Mouse (Mus musculus) hindbrain, embryonic 14.5 days (tissue): ENCODE results near the gene Kcnq1. TPM values are rescaled to one million over a fixed set of nuclear protein-coding genes. Genes with fewer than 3 reads are reported as not detected.

Experiments used
- ATAC-seq: fragments of 200-750 bp; cut with Nextera tagmentation; 2 replicates; pipeline ENCODE4 v1.8.0; 2017; ENCODE audit warnings: moderate number of reproducible peaks, mild to moderate bottlenecking, moderate TSS enrichment, moderate library complexity; ENCODE audit not compliant: low FRiP score
- DNase-seq: peaks from one replicate; pipeline ENCODE4 v3.0.0-alpha.2; 2015; ENCODE audit warnings: low spot score
- H3K27ac ChIP-seq: fragments of 300-500 bp; sonication (generic); 2 replicates; pipeline ENCODE4 v1.5.1; 2014; ENCODE audit warnings: mild to moderate bottlenecking, moderate library complexity
- H3K27me3 ChIP-seq: fragments of 300-500 bp; sonication (generic); 2 replicates; pipeline ENCODE4 v1.6.1; 2014; ENCODE audit warnings: mild to moderate bottlenecking, low read length, mixed read lengths; ENCODE audit not compliant: control insufficient read depth, insufficient read depth
- H3K36me3 ChIP-seq: fragments of 300-500 bp; sonication (generic); replicated peaks from 2 replicates; pipeline ENCODE4 v1.6.1; 2014; ENCODE audit not compliant: control insufficient read depth, insufficient read depth
- H3K4me1 ChIP-seq: fragments of 300-500 bp; sonication (generic); replicated peaks from 2 replicates; pipeline ENCODE4 v1.6.1; 2014; ENCODE audit warnings: antibody characterized with exemption, low read length, mixed read lengths; ENCODE audit not compliant: control insufficient read depth, insufficient read depth
- H3K4me2 ChIP-seq: fragments of 300-500 bp; sonication (generic); replicated peaks from 2 replicates; pipeline ENCODE4 v1.6.1; 2014; ENCODE audit warnings: mild to moderate bottlenecking, moderate library complexity
- H3K4me3 ChIP-seq: fragments of 300-500 bp; sonication (generic); replicated peaks from 2 replicates; pipeline ENCODE4 v1.5.1; 2014; ENCODE audit warnings: mild to moderate bottlenecking, low read length
- H3K9ac ChIP-seq: fragments of 300-500 bp; sonication (generic); 2 replicates; pipeline ENCODE4 v1.6.1; 2014
- H3K9me3 ChIP-seq: fragments of 300-500 bp; sonication (generic); 2 replicates; pipeline ENCODE4 v1.6.1; 2016; ENCODE audit warnings: low read length; ENCODE audit not compliant: control insufficient read depth
- WGBS: fragments of 180-500 bp; shearing (Covaris S2); extraction: QIAGEN DNeasy Blood & Tissue Kit; methylation state at CpG from one replicate; pipeline ENCODE4 v1.1.7; 2014; 5-methylcytosine and 5-hydroxymethylcytosine counted together
- polyA plus RNA-seq: library from polyadenylated mRNA; unstranded; fragments of >200 nt; fragmentation: Nextera tagmentation; extraction: Ambion mirVana; gene quantifications from 2 replicates; pipeline ENCODE4 v1.2.1, GENCODE M21; 2014

Gene Kcnq1
- polyA plus RNA-seq, 1 experiment from 2014 or later, result 0.94 TPM

- H3K9ac ChIP-seq, result peak overlapping the region; percentile 54
- DNase-seq, result no peak
- peak overlapping the region; percentile 95 for H3K27ac ChIP-seq
- peaks cover 22% of the 10 kb centered on the region for H3K4me1 ChIP-seq
- peak overlapping the region; percentile 29 for H3K4me3 ChIP-seq
- H3K36me3 ChIP-seq, result peaks cover 55% of the 10 kb centered on the region
- H3K4me2 ChIP-seq, result peak overlapping the region; percentile 59
- no peaks in the 10 kb centered on the region for H3K27me3 ChIP-seq
- ATAC-seq, result no peak
- no peaks in the 10 kb centered on the region for H3K9me3 ChIP-seq
- 75% methylated on average over 3 of the region's 3 CpGs for WGBS
Observed at GRCm38 (mm10) chr7:143067897-143068296, 38.3 kb upstream of the Kcnq1 start.

GRCm38 (mm10) chr7:143068316-143068881, 37.8 kb upstream of the Kcnq1 start:
- peak; percentile 42 for DNase-seq
- Histone ChIP-seq H3K27ac (peak overlapping the region; percentile 95), H3K4me1 (peaks cover 22% of the 10 kb centered on the region), H3K9ac (peak overlapping the region; percentile 54), H3K4me3 (peak overlapping the region; percentile 29), H3K27me3 (no peaks in the 10 kb centered on the region), H3K4me2 (peak overlapping the region; percentile 59), H3K9me3 (no peaks in the 10 kb centered on the region), H3K36me3 (peaks cover 50% of the 10 kb centered on the region)
- ATAC-seq, result peak; percentile 1
- 40% methylated on average over 13 of the region's 13 CpGs for WGBS

GRCm38 (mm10) chr7:143068882-143069591, 37.1 kb upstream of the Kcnq1 start, which contains the start of gene Tssc4:
Gene Tssc4, plus strand, starts transcription at chr7:143069249.
- H3K4me3 ChIP-seq, result peak within 1 kb of the TSS; percentile 78
- peaks cover 22% of the 10 kb centered on the region for H3K4me1 ChIP-seq
- peak within 1 kb of the TSS; percentile 99 for H3K4me2 ChIP-seq
- no peaks in the 10 kb centered on the region for H3K9me3 ChIP-seq
- H3K36me3 ChIP-seq, result peaks cover 44% of the 10 kb centered on the region
- under 1% methylated on average over 51 of the region's 51 CpGs for WGBS
- H3K27me3 ChIP-seq, result no peaks in the 10 kb centered on the region
- peak within 1 kb of the TSS; percentile 95 for H3K27ac ChIP-seq
- peak; percentile 100 for DNase-seq
- ATAC-seq, result peak; percentile 97
- peak within 1 kb of the TSS; percentile 93 for H3K9ac ChIP-seq

- Histone ChIP-seq H3K4me1 (peaks cover 22% of the 10 kb centered on the region), H3K4me3 (peak overlapping the region; percentile 78), H3K9ac (peak overlapping the region; percentile 93), H3K4me2 (peak overlapping the region; percentile 99), H3K9me3 (no peaks in the 10 kb centered on the region), H3K27ac (peak overlapping the region; percentile 84), H3K27me3 (no peaks in the 10 kb centered on the region), H3K36me3 (peaks cover 36% of the 10 kb centered on the region)
- ATAC-seq, result no peak; the same call in 1 of the 2 replicates
- DNase-seq, result no peak
- WGBS, result 16% methylated on average over 30 of the region's 30 CpGs
Observed at GRCm38 (mm10) chr7:143069751-143070400, 36.3 kb upstream of the Kcnq1 start.

GRCm38 (mm10) chr7:143070506-143071070, 35.6 kb upstream of the Kcnq1 start:
- Histone ChIP-seq H3K36me3 (peaks cover 28% of the 10 kb centered on the region), H3K27ac (no peak overlapping the region), H3K27me3 (no peaks in the 10 kb centered on the region), H3K4me3 (peak overlapping the region; percentile 78), H3K9ac (peak overlapping the region; percentile 93), H3K4me1 (peaks cover 22% of the 10 kb centered on the region), H3K4me2 (peak overlapping the region; percentile 99), H3K9me3 (no peaks in the 10 kb centered on the region)
- DNase-seq, result no peak
- no peak for ATAC-seq
- WGBS, result 92% methylated on average over 10 of the region's 10 CpGs

GRCm38 (mm10) chr7:143072605-143073004, 33.6 kb upstream of the Kcnq1 start:
- Histone ChIP-seq H3K4me3 (no peak overlapping the region), H3K27me3 (no peaks in the 10 kb centered on the region), H3K9me3 (no peaks in the 10 kb centered on the region), H3K36me3 (peaks cover 8% of the 10 kb centered on the region; the same call in 1 of the 2 replicates), H3K4me1 (peaks cover 22% of the 10 kb centered on the region), H3K9ac (no peak overlapping the region), H3K27ac (no peak overlapping the region), H3K4me2 (no peak overlapping the region)
- ATAC-seq (no peak), DNase-seq (no peak)
- 88% methylated on average over 5 of the region's 5 CpGs for WGBS

GRCm38 (mm10) chr7:143073086-143073485, 33.1 kb upstream of the Kcnq1 start:
- no peak overlapping the region for H3K4me2 ChIP-seq
- WGBS, result 59% methylated on average over 1 of the region's 1 CpGs
- H3K27ac ChIP-seq, result no peak overlapping the region
- no peaks in the 10 kb centered on the region for H3K27me3 ChIP-seq
- peaks cover 17% of the 10 kb centered on the region for H3K4me1 ChIP-seq
- H3K9ac ChIP-seq, result no peak overlapping the region
- no peaks in the 10 kb centered on the region for H3K9me3 ChIP-seq
- peak; percentile 45 for DNase-seq
- no peak overlapping the region for H3K4me3 ChIP-seq
- ATAC-seq, result no peak
- 0 out of 2 replicates have a peak, but pooled peaks cover 4% of the 10 kb centered on the region for H3K36me3 ChIP-seq

- no peak overlapping the region for H3K9ac ChIP-seq
- no peak for DNase-seq
- no peaks in the 10 kb centered on the region for H3K9me3 ChIP-seq
- no peak for ATAC-seq
- 84% methylated on average over 5 of the region's 5 CpGs for WGBS
- no peak overlapping the region for H3K4me2 ChIP-seq
- peaks cover 6% of the 10 kb centered on the region for H3K4me1 ChIP-seq
- H3K36me3 ChIP-seq, result 0 out of 2 replicates have a peak, but pooled peaks cover 4% of the 10 kb centered on the region
- H3K27me3 ChIP-seq, result no peaks in the 10 kb centered on the region
- no peak overlapping the region for H3K27ac ChIP-seq
- H3K4me3 ChIP-seq, result no peak overlapping the region
Observed at GRCm38 (mm10) chr7:143075394-143075793, 30.8 kb upstream of the Kcnq1 start.

GRCm38 (mm10) chr7:143077351-143077750, 28.8 kb upstream of the Kcnq1 start:
- Histone ChIP-seq H3K4me2 (no peak overlapping the region), H3K4me3 (no peak overlapping the region), H3K36me3 (no peaks in the 10 kb centered on the region), H3K27me3 (no peaks in the 10 kb centered on the region), H3K9ac (no peak overlapping the region), H3K9me3 (no peaks in the 10 kb centered on the region), H3K4me1 (no peaks in the 10 kb centered on the region), H3K27ac (no peak overlapping the region)
- WGBS, result 83% methylated on average over 2 of the region's 2 CpGs
- no peak for ATAC-seq
- DNase-seq, result no peak
